Mouse (Mus musculus) cerebellum, adult 9-10 months (tissue): ENCODE results near the gene Fancc.

Experiments used
- DNase-seq: peaks from one replicate; pipeline ENCODE4 v3.0.0; 2022

The Fancc gene

GRCm38 (mm10) chr13:63345476-63346225, 151.4 kb downstream of the Fancc start:
- DNase-seq = no peak

GRCm38 (mm10) chr13:63344481-63344880, 152.6 kb downstream of the Fancc start:
- no peak for DNase-seq

- DNase-seq = no peak
Measured at GRCm38 (mm10) chr13:63342781-63343180, 154.3 kb downstream of the Fancc start.

- no peak for DNase-seq
Measured at GRCm38 (mm10) chr13:63339946-63340345, 157.1 kb downstream of the Fancc start.

GRCm38 (mm10) chr13:63337239-63337960, 159.7 kb downstream of the Fancc start:
- DNase-seq = no peak

GRCm38 (mm10) chr13:63336335-63336734, 160.7 kb downstream of the Fancc start:
- DNase-seq = no peak

GRCm38 (mm10) chr13:63335421-63336134, 161.5 kb downstream of the Fancc start:
- DNase-seq = peak; percentile 62

GRCm38 (mm10) chr13:63332576-63333300, 164.3 kb downstream of the Fancc start:
- DNase-seq = peak; percentile 82

GRCm38 (mm10) chr13:63331379-63331778, 165.7 kb downstream of the Fancc start:
- peak; percentile 77 for DNase-seq

- DNase-seq = peak; percentile 12
Measured at GRCm38 (mm10) chr13:63330236-63330860, 166.7 kb downstream of the Fancc start.

GRCm38 (mm10) chr13:63326015-63326414, 171.1 kb downstream of the Fancc start:
- DNase-seq = no peak

GRCm38 (mm10) chr13:63324978-63325848, 171.9 kb downstream of the Fancc start:
- DNase-seq = no peak

- no peak for DNase-seq
Measured at GRCm38 (mm10) chr13:63324311-63324710, 172.8 kb downstream of the Fancc start.

- DNase-seq = peak; percentile 3
Measured at GRCm38 (mm10) chr13:63323286-63324075, 173.6 kb downstream of the Fancc start.

- no peak for DNase-seq
Measured at GRCm38 (mm10) chr13:63322756-63323155, 174.3 kb downstream of the Fancc start.

GRCm38 (mm10) chr13:63321689-63322088, 175.4 kb downstream of the Fancc start:
- DNase-seq = no peak

GRCm38 (mm10) chr13:63319814-63320213, 177.3 kb downstream of the Fancc start:
- DNase-seq = no peak

- no peak for DNase-seq
Measured at GRCm38 (mm10) chr13:63317681-63318104, 179.4 kb downstream of the Fancc start.

GRCm38 (mm10) chr13:63316407-63316806, 180.7 kb downstream of the Fancc start:
- DNase-seq = no peak

- DNase-seq = no peak
Measured at GRCm38 (mm10) chr13:63315777-63316176, 181.3 kb downstream of the Fancc start.
